Mouse (Mus musculus) forebrain, embryonic 14.5 days (tissue): ENCODE results near the gene Cabp4. TPM values are rescaled to one million over a fixed set of nuclear protein-coding genes. Genes with fewer than 3 reads are reported as not detected.

ENCODE experiments used
- ATAC-seq: fragments of 200-750 bp; cut with Nextera tagmentation; 2 replicates; pipeline ENCODE4 v1.8.0; 2017; ENCODE audit warnings: mild to moderate bottlenecking, moderate library complexity
- DNase-seq: peaks from one replicate; pipeline ENCODE4 v3.0.0-alpha.2; 2015; ENCODE audit warnings: low spot score
- H3K27ac ChIP-seq: fragments of 300-500 bp; sonication (generic); 2 replicates; pipeline ENCODE4 v1.5.1; 2014; ENCODE audit warnings: low read depth, mild to moderate bottlenecking, control low read depth, low read length, moderate library complexity
- H3K27me3 ChIP-seq: fragments of 300-500 bp; sonication (generic); replicated peaks from 2 replicates; pipeline ENCODE4 v1.6.1; 2014; ENCODE audit warnings: low read length, control low read depth, mixed read lengths; ENCODE audit not compliant: control insufficient read depth, insufficient read depth
- H3K36me3 ChIP-seq: fragments of 300-500 bp; sonication (generic); 2 replicates; pipeline ENCODE4 v1.6.1; 2014; ENCODE audit warnings: low read length, control low read depth; ENCODE audit not compliant: control insufficient read depth, insufficient read depth
- H3K4me1 ChIP-seq: fragments of 300-500 bp; sonication (generic); 2 replicates; pipeline ENCODE4 v1.6.1; 2014; ENCODE audit warnings: antibody characterized with exemption, low read length, control low read depth; ENCODE audit not compliant: control insufficient read depth, insufficient read depth
- H3K4me2 ChIP-seq: fragments of 300-500 bp; sonication (generic); 2 replicates; pipeline ENCODE4 v1.6.1; 2014; ENCODE audit warnings: mild to moderate bottlenecking, control low read depth, low read length
- H3K4me3 ChIP-seq: fragments of 300-500 bp; sonication (generic); 2 replicates; pipeline ENCODE4 v1.5.1; 2014; ENCODE audit warnings: low read depth, low read length, control low read depth
- H3K9ac ChIP-seq: fragments of 300-500 bp; sonication (generic); 2 replicates; pipeline ENCODE4 v1.6.1; 2014; ENCODE audit warnings: mild to moderate bottlenecking, low read length, control low read depth, moderate library complexity
- H3K9me3 ChIP-seq: fragments of 300-500 bp; sonication (generic); replicated peaks from 2 replicates; pipeline ENCODE4 v1.6.1; 2016; ENCODE audit warnings: low read length, control low read depth, mixed read lengths; ENCODE audit not compliant: control insufficient read depth
- whole genome bisulfite sequencing: fragments of 180-500 bp; shearing (Covaris S2); extraction: QIAGEN DNeasy Blood & Tissue Kit; methylation state at CpG from one replicate; pipeline ENCODE4 v1.1.7; 2014; 5-methylcytosine and 5-hydroxymethylcytosine counted together
- polyA plus RNA-seq: library from polyadenylated mRNA; unstranded; fragments of >200 nt; fragmentation: Nextera tagmentation; extraction: Ambion mirVana; gene quantifications from 2 replicates; pipeline ENCODE4 v1.2.1, GENCODE M21; 2014

Cabp4 gene
- polyA plus RNA-seq, 1 experiment from 2014 or later = 0.08 TPM

GRCm38 (mm10) chr19:4104675-4105194, 39.1 kb downstream of the Cabp4 start:
- ATAC-seq = no peak
- Histone ChIP-seq H3K36me3 (0 out of 2 replicates have a peak, but pooled peaks cover 10% of the 10 kb centered on the region), H3K4me1 (peaks cover 18% of the 10 kb centered on the region), H3K9ac (no peak overlapping the region), H3K4me2 (no peak overlapping the region), H3K9me3 (no peaks in the 10 kb centered on the region), H3K27me3 (peaks cover 6% of the 10 kb centered on the region; the same call in 1 of the 2 replicates), H3K4me3 (no peak overlapping the region), H3K27ac (no peak overlapping the region)
- DNase-seq = no peak
- 91% methylated on average over 16 of the region's 16 CpGs for WGBS

- Histone ChIP-seq H3K27me3 (peaks cover 6% of the 10 kb centered on the region; the same call in 1 of the 2 replicates), H3K9ac (no peak overlapping the region), H3K4me1 (peaks cover 20% of the 10 kb centered on the region), H3K4me3 (no peak overlapping the region), H3K27ac (no peak overlapping the region), H3K4me2 (no peak overlapping the region), H3K36me3 (0 out of 2 replicates have a peak, but pooled peaks cover 10% of the 10 kb centered on the region), H3K9me3 (no peaks in the 10 kb centered on the region)
- DNase-seq = no peak
- WGBS = 80% methylated on average over 3 of the region's 3 CpGs
- no peak for ATAC-seq
Observed at GRCm38 (mm10) chr19:4103792-4104191, 40.0 kb downstream of the Cabp4 start.

- DNase-seq (no peak), ATAC-seq (no peak)
- peaks cover 20% of the 10 kb centered on the region for H3K4me1 ChIP-seq
- H3K27me3 ChIP-seq = peaks cover 6% of the 10 kb centered on the region; the same call in 1 of the 2 replicates
- H3K9ac ChIP-seq = no peak overlapping the region
- H3K4me3 ChIP-seq = no peak overlapping the region
- no peaks in the 10 kb centered on the region for H3K9me3 ChIP-seq
- H3K36me3 ChIP-seq = 0 out of 2 replicates have a peak, but pooled peaks cover 10% of the 10 kb centered on the region
- 94% methylated on average over 18 of the region's 18 CpGs for WGBS
- no peak overlapping the region for H3K4me2 ChIP-seq
- no peak overlapping the region for H3K27ac ChIP-seq
Observed at GRCm38 (mm10) chr19:4103294-4103693, 40.5 kb downstream of the Cabp4 start.

- Histone ChIP-seq H3K4me3 (no peak overlapping the region), H3K4me2 (no peak overlapping the region), H3K27ac (no peak overlapping the region), H3K4me1 (peaks cover 20% of the 10 kb centered on the region), H3K9me3 (no peaks in the 10 kb centered on the region), H3K27me3 (peaks cover 6% of the 10 kb centered on the region; the same call in 1 of the 2 replicates), H3K9ac (no peak overlapping the region), H3K36me3 (0 out of 2 replicates have a peak, but pooled peaks cover 10% of the 10 kb centered on the region)
- ATAC-seq = no peak
- DNase-seq = no peak
- 94% methylated on average over 12 of the region's 12 CpGs for WGBS
Observed at GRCm38 (mm10) chr19:4102626-4103025, 41.2 kb downstream of the Cabp4 start.

GRCm38 (mm10) chr19:4102049-4102448, 41.8 kb downstream of the Cabp4 start:
- Histone ChIP-seq H3K27ac (no peak overlapping the region), H3K4me3 (no peak overlapping the region), H3K4me1 (peaks cover 20% of the 10 kb centered on the region), H3K9me3 (no peaks in the 10 kb centered on the region), H3K27me3 (peaks cover 6% of the 10 kb centered on the region; the same call in 1 of the 2 replicates), H3K4me2 (peak overlapping the region; percentile 90; the same call in 1 of the 2 replicates), H3K9ac (0 out of 2 replicates have a peak overlapping the region, but pooled peaks have one; percentile 72), H3K36me3 (0 out of 2 replicates have a peak, but pooled peaks cover 10% of the 10 kb centered on the region)
- DNase-seq (no peak), ATAC-seq (no peak)
- 89% methylated on average over 2 of the region's 2 CpGs for WGBS

- no peak for ATAC-seq
- Histone ChIP-seq H3K4me2 (peak overlapping the region; percentile 90), H3K4me3 (peak overlapping the region; percentile 46), H3K9ac (peak overlapping the region; percentile 72), H3K27me3 (peaks cover 6% of the 10 kb centered on the region; the same call in 1 of the 2 replicates), H3K36me3 (0 out of 2 replicates have a peak, but pooled peaks cover 10% of the 10 kb centered on the region), H3K9me3 (no peaks in the 10 kb centered on the region), H3K4me1 (peaks cover 20% of the 10 kb centered on the region), H3K27ac (no peak overlapping the region)
- peak; percentile 31 for DNase-seq
- 57% methylated on average over 6 of the region's 6 CpGs for WGBS
Observed at GRCm38 (mm10) chr19:4101466-4101865, 42.4 kb downstream of the Cabp4 start.

- Histone ChIP-seq H3K36me3 (0 out of 2 replicates have a peak, but pooled peaks cover 10% of the 10 kb centered on the region), H3K4me1 (peaks cover 27% of the 10 kb centered on the region), H3K9ac (peak overlapping the region; percentile 72), H3K4me3 (peak overlapping the region; percentile 46), H3K4me2 (peak overlapping the region; percentile 90), H3K9me3 (no peaks in the 10 kb centered on the region), H3K27ac (0 out of 2 replicates have a peak overlapping the region, but pooled peaks have one; percentile 21), H3K27me3 (peaks cover 6% of the 10 kb centered on the region; the same call in 1 of the 2 replicates)
- ATAC-seq (0 out of 2 replicates have a peak, but pooled peaks have one; percentile 10), DNase-seq (peak; percentile 49)
- under 1% methylated on average over 52 of the region's 52 CpGs for WGBS
Observed at GRCm38 (mm10) chr19:4100718-4101261, 43.0 kb downstream of the Cabp4 start.

- H3K9ac ChIP-seq = peak within 1 kb of the TSS; percentile 72
- no peaks in the 10 kb centered on the region for H3K9me3 ChIP-seq
- no peak within 1 kb of the TSS; the same call in 1 of the 2 replicates for H3K27ac ChIP-seq
- WGBS = 1% methylated on average over 53 of the region's 53 CpGs
- peaks cover 27% of the 10 kb centered on the region for H3K4me1 ChIP-seq
- H3K4me3 ChIP-seq = peak within 1 kb of the TSS; percentile 46
- ATAC-seq (no peak), DNase-seq (peak; percentile 24)
- 0 out of 2 replicates have a peak, but pooled peaks cover 7% of the 10 kb centered on the region for H3K36me3 ChIP-seq
- H3K4me2 ChIP-seq = peak within 1 kb of the TSS; percentile 90
- H3K27me3 ChIP-seq = peaks cover 6% of the 10 kb centered on the region; the same call in 1 of the 2 replicates
Observed at GRCm38 (mm10) chr19:4099837-4100717, 43.8 kb downstream of the Cabp4 start, which contains the start of gene Pitpnm1. Pitpnm1 (plus strand) TSS chr19:4099998.
